Mouse (Mus musculus) midbrain, embryonic 16.5 days (tissue): ENCODE data around the gene Ttk. TPM values are rescaled to one million over a fixed set of nuclear protein-coding genes. Genes with fewer than 3 reads are reported as not detected.
A peak's percentile ranks its signal among the peaks of the same experiment; 100 is the strongest.

Source experiments
- ATAC-seq: fragments of 200-750 bp; cut with Nextera tagmentation; 2 replicates; pipeline ENCODE4 v1.8.0; 2017; ENCODE audit warnings: moderate TSS enrichment
- H3K27ac ChIP-seq: fragments of 300-500 bp; sonication (generic); 2 replicates; pipeline ENCODE4 v1.5.1; 2014; ENCODE audit warnings: mild to moderate bottlenecking, low read length, mixed read lengths
- H3K27me3 ChIP-seq: fragments of 300-500 bp; sonication (generic); 2 replicates; pipeline ENCODE4 v1.6.1; 2014; ENCODE audit warnings: low read depth, low read length, mixed read lengths; ENCODE audit not compliant: control insufficient read depth, insufficient read depth
- H3K36me3 ChIP-seq: fragments of 300-500 bp; sonication (generic); 2 replicates; pipeline ENCODE4 v1.6.1; 2014; ENCODE audit warnings: mild to moderate bottlenecking, low read length, moderate library complexity, mixed read lengths; ENCODE audit not compliant: control insufficient read depth, insufficient read depth
- H3K4me1 ChIP-seq: fragments of 300-500 bp; sonication (generic); 2 replicates; pipeline ENCODE4 v1.6.1; 2014; ENCODE audit warnings: mild to moderate bottlenecking, low read length, mixed read lengths; ENCODE audit not compliant: control insufficient read depth, insufficient read depth
- H3K4me2 ChIP-seq: fragments of 300-500 bp; sonication (generic); 2 replicates; pipeline ENCODE4 v1.6.1; 2014; ENCODE audit warnings: mild to moderate bottlenecking, low read length, mixed read lengths
- H3K4me3 ChIP-seq: fragments of 300-500 bp; sonication (generic); 2 replicates; pipeline ENCODE4 v1.5.1; 2014; ENCODE audit warnings: low read depth, mild to moderate bottlenecking, low read length, moderate library complexity, mixed read lengths
- H3K9ac ChIP-seq: fragments of 300-500 bp; sonication (generic); 2 replicates; pipeline ENCODE4 v1.6.1; 2014; ENCODE audit warnings: low read depth, low read length, mixed read lengths
- H3K9me3 ChIP-seq: fragments of 300-500 bp; sonication (generic); replicated peaks from 2 replicates; pipeline ENCODE4 v1.6.1; 2014; ENCODE audit warnings: mild to moderate bottlenecking, low read length, mixed read lengths; ENCODE audit not compliant: control insufficient read depth, poor library complexity, severe bottlenecking
- WGBS: fragments of 180-500 bp; shearing (Covaris S2); extraction: QIAGEN DNeasy Blood & Tissue Kit; methylation state at CpG from one replicate; pipeline ENCODE4 v1.1.7; 2014; 5-methylcytosine and 5-hydroxymethylcytosine counted together
- polyA plus RNA-seq: library from polyadenylated mRNA; unstranded; fragments of >200 nt; fragmentation: Nextera tagmentation; extraction: Ambion mirVana; gene quantifications from 2 replicates; pipeline ENCODE4 v1.2.1, GENCODE M21; 2015

Ttk gene
- 3.2 and 4.0 TPM in 2 replicates for polyA plus RNA-seq

- H3K4me3 ChIP-seq = peak within 1 kb of the TSS; percentile 66
- peak within 1 kb of the TSS; percentile 75 for H3K9ac ChIP-seq
- peak within 1 kb of the TSS; percentile 91 for H3K27ac ChIP-seq
- H3K9me3 ChIP-seq = no peaks in the 10 kb centered on the region
- H3K27me3 ChIP-seq = no peaks in the 10 kb centered on the region
- ATAC-seq = peak; percentile 100
- H3K4me2 ChIP-seq = peak within 1 kb of the TSS; percentile 98
- no peaks in the 10 kb centered on the region for H3K36me3 ChIP-seq
- WGBS = under 1% methylated on average over 38 of the region's 38 CpGs
- H3K4me1 ChIP-seq = peaks cover 5% of the 10 kb centered on the region
Observed at GRCm38 (mm10) chr9:83833811-83834747, at the start of gene Ttk. TSS of gene Ttk (plus strand) at chr9:83834689.

DNA sequence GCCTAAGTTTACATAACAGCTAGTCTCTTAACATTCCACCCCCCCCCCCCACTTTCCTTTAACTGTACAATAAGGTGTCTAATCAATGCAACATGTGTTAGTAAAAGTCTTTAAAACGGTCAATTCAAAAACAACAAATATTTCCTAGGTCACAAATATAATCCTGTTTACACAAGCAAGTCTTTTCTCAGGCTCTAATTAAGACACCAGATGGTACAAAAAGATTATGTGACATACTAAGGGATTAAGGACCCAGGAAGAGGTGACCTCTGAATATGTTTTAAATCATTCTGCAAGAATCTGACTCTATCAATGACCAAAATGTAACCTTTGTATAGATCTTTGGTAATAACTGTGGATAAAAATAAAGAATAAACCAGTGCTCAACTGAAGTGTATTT lies 49.0 kb upstream of the Ttk start:
- Histone ChIP-seq H3K4me3 (no peak overlapping the region), H3K9me3 (no peaks in the 10 kb centered on the region), H3K36me3 (peaks cover 22% of the 10 kb centered on the region), H3K9ac (no peak overlapping the region), H3K27me3 (no peaks in the 10 kb centered on the region), H3K4me1 (no peaks in the 10 kb centered on the region), H3K27ac (no peak overlapping the region), H3K4me2 (no peak overlapping the region)
- WGBS = 49% methylated on average over 1 of the region's 1 CpGs
- no peak for ATAC-seq

- Histone ChIP-seq H3K4me2 (no peak overlapping the region), H3K27me3 (no peaks in the 10 kb centered on the region), H3K36me3 (peaks cover 15% of the 10 kb centered on the region; the same call in 1 of the 2 replicates), H3K9ac (no peak overlapping the region), H3K4me1 (no peaks in the 10 kb centered on the region), H3K9me3 (no peaks in the 10 kb centered on the region), H3K27ac (no peak overlapping the region), H3K4me3 (no peak overlapping the region)
- WGBS = 95% methylated on average over 6 of the region's 6 CpGs
- ATAC-seq = no peak
Observed at GRCm38 (mm10) chr9:83789326-83789725, 45.2 kb upstream of the Ttk start.

- no peaks in the 10 kb centered on the region for H3K4me1 ChIP-seq
- no peak for ATAC-seq
- H3K27ac ChIP-seq = no peak overlapping the region
- no peak overlapping the region for H3K9ac ChIP-seq
- no peak overlapping the region for H3K4me3 ChIP-seq
- H3K36me3 ChIP-seq = 0 out of 2 replicates have a peak, but pooled peaks cover 3% of the 10 kb centered on the region
- H3K27me3 ChIP-seq = no peaks in the 10 kb centered on the region
- H3K9me3 ChIP-seq = no peaks in the 10 kb centered on the region
- 90% methylated on average over 7 of the region's 7 CpGs for WGBS
- no peak overlapping the region for H3K4me2 ChIP-seq
Observed at GRCm38 (mm10) chr9:83796875-83797274, 37.6 kb upstream of the Ttk start.

DNA sequence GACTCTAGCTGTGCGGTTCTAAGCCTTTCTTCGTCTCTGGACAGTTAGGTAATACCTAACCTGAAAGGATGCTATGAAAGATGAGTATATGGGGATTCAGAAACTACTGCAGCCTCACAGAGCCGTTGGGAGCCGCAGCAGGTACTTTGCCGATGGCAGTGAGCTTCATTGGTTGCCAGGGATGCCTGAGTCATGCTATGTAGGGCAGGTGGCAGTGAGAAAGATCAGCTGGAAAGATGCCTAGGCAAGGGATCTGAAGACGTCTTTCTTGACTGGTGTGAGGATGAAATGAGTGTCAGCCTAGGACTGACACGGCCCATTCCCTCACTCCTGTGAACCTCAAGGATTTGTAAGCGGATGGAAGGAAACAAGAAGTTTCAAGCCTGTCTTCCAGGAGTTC lies 36.6 kb upstream of the Ttk start:
- Histone ChIP-seq H3K36me3 (0 out of 2 replicates have a peak, but pooled peaks cover 3% of the 10 kb centered on the region), H3K4me3 (no peak overlapping the region), H3K9me3 (no peaks in the 10 kb centered on the region), H3K27me3 (no peaks in the 10 kb centered on the region), H3K27ac (no peak overlapping the region), H3K4me1 (peaks cover 3% of the 10 kb centered on the region), H3K4me2 (no peak overlapping the region), H3K9ac (no peak overlapping the region)
- peak; percentile 11; the same call in 1 of the 2 replicates for ATAC-seq
- WGBS = 75% methylated on average over 8 of the region's 8 CpGs

- 55% methylated on average over 13 of the region's 13 CpGs for WGBS
- Histone ChIP-seq H3K9ac (peak overlapping the region; percentile 87; the same call in 1 of the 2 replicates), H3K36me3 (no peaks in the 10 kb centered on the region), H3K9me3 (no peaks in the 10 kb centered on the region), H3K27ac (no peak overlapping the region), H3K4me1 (peaks cover 30% of the 10 kb centered on the region), H3K4me3 (peak overlapping the region; percentile 70), H3K27me3 (no peaks in the 10 kb centered on the region), H3K4me2 (peak overlapping the region; percentile 67)
- no peak for ATAC-seq
Observed at GRCm38 (mm10) chr9:83804341-83804740, 30.1 kb upstream of the Ttk start.

GRCm38 (mm10) chr9:83805164-83805976 lies 29.1 kb upstream of the Ttk start:
- peak overlapping the region; percentile 87 for H3K9ac ChIP-seq
- H3K4me1 ChIP-seq = peaks cover 30% of the 10 kb centered on the region
- peak; percentile 93 for ATAC-seq
- peak overlapping the region; percentile 70 for H3K4me3 ChIP-seq
- H3K4me2 ChIP-seq = peak overlapping the region; percentile 67
- WGBS = under 1% methylated on average over 37 of the region's 37 CpGs
- H3K27me3 ChIP-seq = no peaks in the 10 kb centered on the region
- H3K36me3 ChIP-seq = no peaks in the 10 kb centered on the region
- H3K27ac ChIP-seq = peak overlapping the region; percentile 93
- no peaks in the 10 kb centered on the region for H3K9me3 ChIP-seq

- 1% methylated on average over 50 of the region's 71 CpGs for WGBS
- Histone ChIP-seq H3K27me3 (no peaks in the 10 kb centered on the region), H3K9me3 (no peaks in the 10 kb centered on the region), H3K4me2 (peak within 1 kb of the TSS; percentile 67), H3K27ac (peak within 1 kb of the TSS; percentile 93), H3K4me1 (peaks cover 30% of the 10 kb centered on the region), H3K36me3 (no peaks in the 10 kb centered on the region), H3K9ac (peak within 1 kb of the TSS; percentile 87), H3K4me3 (peak within 1 kb of the TSS; percentile 70)
- ATAC-seq = peak; percentile 93
Observed at GRCm38 (mm10) chr9:83805977-83806815, 28.3 kb upstream of the Ttk start, which contains the start of gene Elovl4. TSS of gene Elovl4 (minus strand) at chr9:83806277.
